Mouse (Mus musculus): ENCODE measurements at regions not wholly inside any gene's neighbourhood (a gene's known extent, or its start where the extent isn't known, plus 50 kb on each side); places are given as distances from the start of the nearest gene placed in this dataset.

- Histone ChIP-seq H3K4me2 (replicated peaks; ENCODE audit: low read depth, low read length) (no peak overlapping the region), H3K36me3 (ENCODE audit: control insufficient read depth, insufficient read depth, low read length) (no peaks in the 10 kb centered on the region), H3K4me3 (ENCODE audit: low read depth, low read length) (no peak overlapping the region), H3K9ac (replicated peaks; ENCODE audit: low read depth, low read length) (no peak overlapping the region), H3K27ac (ENCODE audit: low read length) (no peak overlapping the region), H3K27me3 (ENCODE audit: control insufficient read depth, insufficient read depth, low read length) (no peaks in the 10 kb centered on the region), H3K9me3 (ENCODE audit: control insufficient read depth, low read depth, low read length) (no peaks in the 10 kb centered on the region), H3K4me1 (ENCODE audit: control insufficient read depth, insufficient read depth, low read length) (no peaks in the 10 kb centered on the region)
- WGBS = 32% methylated on average over 5 of the region's 5 CpGs
- no peak for ATAC-seq (ENCODE audit: insufficient number of reproducible peaks, insufficient read depth, low FRiP score, low read depth)
Measured at GRCm38 (mm10) chr7:75981560-75981959, 133.4 kb downstream of the Klhl25 start.

- Histone ChIP-seq H3K36me3 (ENCODE audit: control insufficient read depth, insufficient read depth, low read length) (no peaks in the 10 kb centered on the region), H3K4me2 (replicated peaks; ENCODE audit: low read depth, low read length) (peak overlapping the region; percentile 25; the same call in 1 of the 2 replicates), H3K4me3 (ENCODE audit: low read depth, low read length) (no peak overlapping the region), H3K4me1 (ENCODE audit: control insufficient read depth, insufficient read depth, low read length) (no peaks in the 10 kb centered on the region), H3K9me3 (ENCODE audit: control insufficient read depth, low read depth, low read length) (no peaks in the 10 kb centered on the region), H3K27me3 (ENCODE audit: control insufficient read depth, insufficient read depth, low read length) (no peaks in the 10 kb centered on the region), H3K27ac (ENCODE audit: low read length) (no peak overlapping the region), H3K9ac (replicated peaks; ENCODE audit: low read depth, low read length) (no peak overlapping the region)
- 13% methylated on average over 22 of the region's 23 CpGs for WGBS
- no peak for ATAC-seq (ENCODE audit: insufficient number of reproducible peaks, insufficient read depth, low FRiP score, low read depth)
Measured at GRCm38 (mm10) chr7:75983029-75983808, 135.1 kb downstream of the Klhl25 start.

- Histone ChIP-seq H3K27me3 (ENCODE audit: control insufficient read depth, insufficient read depth, low read length) (no peaks in the 10 kb centered on the region), H3K9ac (replicated peaks; ENCODE audit: low read depth, low read length) (no peak overlapping the region), H3K4me2 (replicated peaks; ENCODE audit: low read depth, low read length) (no peak overlapping the region), H3K4me3 (ENCODE audit: low read depth, low read length) (no peak overlapping the region), H3K4me1 (ENCODE audit: control insufficient read depth, insufficient read depth, low read length) (no peaks in the 10 kb centered on the region), H3K27ac (ENCODE audit: low read length) (no peak overlapping the region), H3K36me3 (ENCODE audit: control insufficient read depth, insufficient read depth, low read length) (no peaks in the 10 kb centered on the region), H3K9me3 (ENCODE audit: control insufficient read depth, low read depth, low read length) (no peaks in the 10 kb centered on the region)
- 63% methylated on average over 7 of the region's 7 CpGs for WGBS
- no peak for ATAC-seq (ENCODE audit: insufficient number of reproducible peaks, insufficient read depth, low FRiP score, low read depth)
Measured at GRCm38 (mm10) chr7:75983809-75984171, 135.7 kb downstream of the Klhl25 start.

- Histone ChIP-seq H3K4me3 (ENCODE audit: low read depth, low read length) (no peak overlapping the region), H3K27ac (ENCODE audit: low read length) (no peak overlapping the region), H3K4me1 (ENCODE audit: control insufficient read depth, insufficient read depth, low read length) (no peaks in the 10 kb centered on the region), H3K9ac (replicated peaks; ENCODE audit: low read depth, low read length) (no peak overlapping the region), H3K9me3 (ENCODE audit: control insufficient read depth, low read depth, low read length) (no peaks in the 10 kb centered on the region), H3K36me3 (ENCODE audit: control insufficient read depth, insufficient read depth, low read length) (no peaks in the 10 kb centered on the region), H3K4me2 (replicated peaks; ENCODE audit: low read depth, low read length) (no peak overlapping the region), H3K27me3 (ENCODE audit: control insufficient read depth, insufficient read depth, low read length) (no peaks in the 10 kb centered on the region)
- WGBS = 35% methylated on average over 5 of the region's 5 CpGs
- no peak for ATAC-seq (ENCODE audit: insufficient number of reproducible peaks, insufficient read depth, low FRiP score, low read depth)
Measured at GRCm38 (mm10) chr7:75998853-75999252, 150.7 kb downstream of the Klhl25 start.

- Histone ChIP-seq H3K4me2 (replicated peaks; ENCODE audit: low read depth, low read length) (no peak overlapping the region), H3K4me1 (ENCODE audit: control insufficient read depth, insufficient read depth, low read length) (no peaks in the 10 kb centered on the region), H3K4me3 (ENCODE audit: low read depth, low read length) (no peak overlapping the region), H3K27ac (ENCODE audit: low read length) (no peak overlapping the region), H3K27me3 (ENCODE audit: control insufficient read depth, insufficient read depth, low read length) (no peaks in the 10 kb centered on the region), H3K9ac (replicated peaks; ENCODE audit: low read depth, low read length) (no peak overlapping the region), H3K36me3 (ENCODE audit: control insufficient read depth, insufficient read depth, low read length) (no peaks in the 10 kb centered on the region), H3K9me3 (ENCODE audit: control insufficient read depth, low read depth, low read length) (no peaks in the 10 kb centered on the region)
- ATAC-seq (ENCODE audit: insufficient number of reproducible peaks, insufficient read depth, low FRiP score, low read depth) = no peak
- 50% methylated on average over 2 of the region's 2 CpGs for WGBS
Measured at GRCm38 (mm10) chr7:75999324-75999907, 151.3 kb downstream of the Klhl25 start.

GRCm38 (mm10) chr7:76001012-76001411 is 152.9 kb downstream of the Klhl25 start:
- no peak overlapping the region for H3K27ac ChIP-seq (ENCODE audit: low read length)
- no peak for ATAC-seq (ENCODE audit: insufficient number of reproducible peaks, insufficient read depth, low FRiP score, low read depth)
- H3K9ac ChIP-seq (replicated peaks; ENCODE audit: low read depth, low read length) = no peak overlapping the region
- no peak overlapping the region for H3K4me2 ChIP-seq (replicated peaks; ENCODE audit: low read depth, low read length)
- no peaks in the 10 kb centered on the region for H3K9me3 ChIP-seq (ENCODE audit: control insufficient read depth, low read depth, low read length)
- no peaks in the 10 kb centered on the region for H3K4me1 ChIP-seq (ENCODE audit: control insufficient read depth, insufficient read depth, low read length)
- H3K36me3 ChIP-seq (ENCODE audit: control insufficient read depth, insufficient read depth, low read length) = no peaks in the 10 kb centered on the region
- H3K4me3 ChIP-seq (ENCODE audit: low read depth, low read length) = no peak overlapping the region
- 89% methylated on average over 1 of the region's 1 CpGs for WGBS
- no peaks in the 10 kb centered on the region for H3K27me3 ChIP-seq (ENCODE audit: control insufficient read depth, insufficient read depth, low read length)

- no peak overlapping the region for H3K4me3 ChIP-seq (ENCODE audit: low read depth, low read length)
- no peaks in the 10 kb centered on the region for H3K9me3 ChIP-seq (ENCODE audit: control insufficient read depth, low read depth, low read length)
- 68% methylated on average over 6 of the region's 6 CpGs for WGBS
- no peak overlapping the region for H3K9ac ChIP-seq (replicated peaks; ENCODE audit: low read depth, low read length)
- no peaks in the 10 kb centered on the region for H3K27me3 ChIP-seq (ENCODE audit: control insufficient read depth, insufficient read depth, low read length)
- H3K4me1 ChIP-seq (ENCODE audit: control insufficient read depth, insufficient read depth, low read length) = no peaks in the 10 kb centered on the region
- no peak overlapping the region for H3K27ac ChIP-seq (ENCODE audit: low read length)
- H3K4me2 ChIP-seq (replicated peaks; ENCODE audit: low read depth, low read length) = no peak overlapping the region
- H3K36me3 ChIP-seq (ENCODE audit: control insufficient read depth, insufficient read depth, low read length) = no peaks in the 10 kb centered on the region
- no peak for ATAC-seq (ENCODE audit: insufficient number of reproducible peaks, insufficient read depth, low FRiP score, low read depth)
Measured at GRCm38 (mm10) chr7:76008226-76008625, 160.1 kb downstream of the Klhl25 start.

GRCm38 (mm10) chr7:76047743-76048142 is 181.9 kb upstream of the Agbl1 start:
- no peaks in the 10 kb centered on the region for H3K27me3 ChIP-seq (ENCODE audit: control insufficient read depth, insufficient read depth, low read length)
- WGBS = 55% methylated on average over 3 of the region's 3 CpGs
- no peaks in the 10 kb centered on the region for H3K4me1 ChIP-seq (ENCODE audit: control insufficient read depth, insufficient read depth, low read length)
- no peak for ATAC-seq (ENCODE audit: insufficient number of reproducible peaks, insufficient read depth, low FRiP score, low read depth)
- H3K36me3 ChIP-seq (ENCODE audit: control insufficient read depth, insufficient read depth, low read length) = no peaks in the 10 kb centered on the region
- no peak overlapping the region for H3K9ac ChIP-seq (replicated peaks; ENCODE audit: low read depth, low read length)
- H3K27ac ChIP-seq (ENCODE audit: low read length) = no peak overlapping the region
- H3K9me3 ChIP-seq (ENCODE audit: control insufficient read depth, low read depth, low read length) = no peaks in the 10 kb centered on the region
- H3K4me2 ChIP-seq (replicated peaks; ENCODE audit: low read depth, low read length) = no peak overlapping the region
- H3K4me3 ChIP-seq (ENCODE audit: low read depth, low read length) = no peak overlapping the region

- no peak for ATAC-seq (ENCODE audit: insufficient number of reproducible peaks, insufficient read depth, low FRiP score, low read depth)
- no peaks in the 10 kb centered on the region for H3K4me1 ChIP-seq (ENCODE audit: control insufficient read depth, insufficient read depth, low read length)
- H3K4me3 ChIP-seq (ENCODE audit: low read depth, low read length) = no peak overlapping the region
- H3K9ac ChIP-seq (replicated peaks; ENCODE audit: low read depth, low read length) = no peak overlapping the region
- 70% methylated on average over 2 of the region's 2 CpGs for WGBS
- H3K9me3 ChIP-seq (ENCODE audit: control insufficient read depth, low read depth, low read length) = no peaks in the 10 kb centered on the region
- no peak overlapping the region for H3K27ac ChIP-seq (ENCODE audit: low read length)
- no peak overlapping the region for H3K4me2 ChIP-seq (replicated peaks; ENCODE audit: low read depth, low read length)
- no peaks in the 10 kb centered on the region for H3K36me3 ChIP-seq (ENCODE audit: control insufficient read depth, insufficient read depth, low read length)
- H3K27me3 ChIP-seq (ENCODE audit: control insufficient read depth, insufficient read depth, low read length) = no peaks in the 10 kb centered on the region
Measured at GRCm38 (mm10) chr7:76049342-76049741, 180.3 kb upstream of the Agbl1 start.

Data from stomach, embryonic 14.5 days (tissue).